Mouse (Mus musculus) ES-Bruce4 (cell line): ENCODE data around the gene Fmnl2. TPM values are rescaled to one million over a fixed set of nuclear protein-coding genes. Genes with fewer than 3 reads are reported as not detected.
A peak's percentile ranks its signal among the peaks of the same experiment; 100 is the strongest.

Experiments used
- H3K27ac ChIP-seq: 2 replicates; pipeline ENCODE4 v1.5.1; 2012; ENCODE audit warnings: low read length, inconsistent platforms; ENCODE audit not compliant: insufficient read depth
- H3K27me3 ChIP-seq: 2 replicates; pipeline ENCODE4 v1.6.1; 2012; ENCODE audit warnings: mild to moderate bottlenecking, low read length, inconsistent platforms; ENCODE audit not compliant: control insufficient read depth, poor library complexity, insufficient read depth, severe bottlenecking
- H3K36me3 ChIP-seq: 2 replicates; pipeline ENCODE4 v1.6.1; 2012; ENCODE audit warnings: inconsistent platforms, mild to moderate bottlenecking, low read length, moderate library complexity; ENCODE audit not compliant: control insufficient read depth, poor library complexity, insufficient read depth, severe bottlenecking
- H3K4me1 ChIP-seq: one replicate; pipeline ENCODE4 v1.8.1; 2011; ENCODE audit warnings: low read length; ENCODE audit not compliant: control insufficient read depth, insufficient read depth
- H3K4me3 ChIP-seq: 2 replicates; pipeline ENCODE4 v1.5.1; 2011; ENCODE audit warnings: low read depth, mild to moderate bottlenecking, low read length
- H3K9ac ChIP-seq: 2 replicates; pipeline ENCODE4 v1.6.1; 2012; ENCODE audit warnings: low read depth, mild to moderate bottlenecking, inconsistent platforms; ENCODE audit not compliant: poor library complexity, severe bottlenecking
- H3K9me3 ChIP-seq: replicated peaks from 2 replicates; pipeline ENCODE4 v1.6.1; 2012; ENCODE audit warnings: mild to moderate bottlenecking, low read length, inconsistent platforms; ENCODE audit not compliant: control insufficient read depth, poor library complexity, insufficient read depth, severe bottlenecking
- CTCF ChIP-seq: IDR thresholded peaks from one replicate; pipeline ENCODE4 v1.8.1; 2011; ENCODE audit warnings: low read depth, low read length
- EP300 ChIP-seq: IDR thresholded peaks from 2 replicates; pipeline ENCODE4 v1.6.1; 2011; ENCODE audit warnings: low read depth, low read length; ENCODE audit not compliant: insufficient read depth
- POLR2A ChIP-seq: IDR thresholded peaks from one replicate; pipeline ENCODE4 v1.8.1; 2011; ENCODE audit warnings: low read length; ENCODE audit not compliant: insufficient read depth
- polyA plus RNA-seq: library from polyadenylated mRNA; stranded (reverse); fragments of >200 nt; gene quantifications from 2 replicates; pipeline ENCODE4 v1.2.4, GENCODE M21; 2011; ENCODE audit warnings: low read depth; ENCODE audit not compliant: missing spikeins, insufficient read depth, insufficient read length

The Fmnl2 gene
- polyA plus RNA-seq, 1 experiment, result 55.7 TPM

- Histone ChIP-seq H3K9me3 (no peaks in the 10 kb centered on the region), H3K4me3 (no peak overlapping the region), H3K4me1 (no peaks in the 10 kb centered on the region), H3K27ac (no peak overlapping the region), H3K9ac (no peak overlapping the region), H3K36me3 (no peaks in the 10 kb centered on the region), H3K27me3 (no peaks in the 10 kb centered on the region)
- TF ChIP-seq CTCF, result no peak
- no peak for TF ChIP-seq POLR2A
- TF ChIP-seq EP300, result no peak
Observed at GRCm38 (mm10) chr2:53082045-53082444, 224.4 kb downstream of the Fmnl2 start.

DNA sequence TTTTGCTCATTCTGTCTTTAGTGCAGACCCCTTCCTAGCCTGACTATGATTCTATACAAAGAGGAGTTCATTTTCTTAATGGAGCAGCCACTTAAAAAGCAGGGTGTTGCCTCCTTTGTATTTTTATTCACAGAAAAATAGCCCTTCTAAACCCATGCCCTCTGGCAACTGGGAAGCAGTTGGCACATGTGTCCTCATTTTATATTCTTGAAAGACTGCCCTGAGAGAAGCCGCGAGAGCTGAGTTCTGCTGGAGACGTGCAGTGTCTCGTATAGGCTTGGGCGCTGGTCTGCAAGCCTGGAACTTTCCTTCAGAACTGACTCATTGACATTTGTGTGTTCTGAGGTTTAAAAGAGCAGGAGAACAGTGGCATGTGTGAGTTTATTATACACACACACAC lies 224.8 kb downstream of the Fmnl2 start:
- no peaks in the 10 kb centered on the region for H3K9me3 ChIP-seq
- H3K36me3 ChIP-seq, result no peaks in the 10 kb centered on the region
- no peaks in the 10 kb centered on the region for H3K27me3 ChIP-seq
- no peak overlapping the region for H3K4me3 ChIP-seq
- no peaks in the 10 kb centered on the region for H3K4me1 ChIP-seq
- no peak overlapping the region for H3K9ac ChIP-seq
- no peak overlapping the region for H3K27ac ChIP-seq
- no peak for TF ChIP-seq EP300
- TF ChIP-seq CTCF, result no peak
- no peak for TF ChIP-seq POLR2A

DNA sequence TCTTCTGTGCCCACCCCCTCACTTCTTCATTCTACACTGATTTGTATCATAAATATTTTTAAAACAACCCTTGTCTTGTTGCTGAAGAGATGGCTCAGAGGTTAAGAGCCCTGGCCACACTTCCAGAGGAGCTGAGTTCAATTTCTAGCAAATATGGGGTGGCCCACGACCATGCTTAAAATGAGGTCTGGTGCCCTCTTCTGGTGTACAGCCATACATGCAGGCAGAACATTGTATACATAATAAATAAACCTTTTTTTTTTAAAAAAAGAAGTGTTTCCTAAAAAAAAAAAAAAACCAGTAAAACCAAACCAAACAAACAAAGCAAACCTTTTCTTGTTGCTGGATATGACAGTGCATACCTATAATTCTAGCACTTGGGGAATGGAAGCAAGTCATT lies 225.6 kb downstream of the Fmnl2 start:
- no peak overlapping the region for H3K27ac ChIP-seq
- no peaks in the 10 kb centered on the region for H3K4me1 ChIP-seq
- H3K27me3 ChIP-seq, result no peaks in the 10 kb centered on the region
- TF ChIP-seq EP300 (no peak), CTCF (peak; percentile 12), POLR2A (no peak)
- H3K9me3 ChIP-seq, result no peaks in the 10 kb centered on the region
- H3K36me3 ChIP-seq, result no peaks in the 10 kb centered on the region
- no peak overlapping the region for H3K9ac ChIP-seq
- H3K4me3 ChIP-seq, result no peak overlapping the region

GRCm38 (mm10) chr2:53085617-53086202 lies 228.1 kb downstream of the Fmnl2 start:
- H3K9ac ChIP-seq, result no peak overlapping the region
- H3K27ac ChIP-seq, result no peak overlapping the region
- H3K4me3 ChIP-seq, result no peak overlapping the region
- TF ChIP-seq CTCF, result no peak
- TF ChIP-seq EP300, result no peak
- TF ChIP-seq POLR2A, result no peak
- H3K4me1 ChIP-seq, result no peaks in the 10 kb centered on the region
- no peaks in the 10 kb centered on the region for H3K36me3 ChIP-seq
- no peaks in the 10 kb centered on the region for H3K27me3 ChIP-seq
- H3K9me3 ChIP-seq, result no peaks in the 10 kb centered on the region

GRCm38 (mm10) chr2:53088744-53089143 lies 231.1 kb downstream of the Fmnl2 start:
- no peaks in the 10 kb centered on the region for H3K27me3 ChIP-seq
- H3K36me3 ChIP-seq, result no peaks in the 10 kb centered on the region
- TF ChIP-seq CTCF (no peak), POLR2A (no peak), EP300 (no peak)

DNA sequence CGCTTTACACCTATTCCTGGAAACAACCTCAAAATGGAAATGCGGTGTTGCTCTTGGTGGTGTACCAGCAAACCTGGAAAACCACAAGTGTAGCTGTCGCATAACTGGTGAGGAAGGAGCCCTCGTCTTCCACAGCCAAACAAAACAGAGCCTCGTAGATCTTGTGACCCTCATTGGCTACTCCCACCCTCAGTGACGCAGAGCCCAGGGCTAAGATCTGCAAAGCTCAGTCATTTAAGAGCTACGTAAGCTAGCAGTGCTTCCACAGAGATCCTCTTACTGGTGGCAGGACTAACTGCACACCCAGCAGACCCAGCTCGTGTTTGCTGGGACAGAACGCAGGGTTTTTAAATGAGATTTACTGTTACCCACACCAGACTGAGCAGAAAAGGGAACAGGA lies 237.4 kb downstream of the Fmnl2 start:
- H3K9me3 ChIP-seq, result no peaks in the 10 kb centered on the region
- H3K27ac ChIP-seq, result no peak overlapping the region
- H3K4me1 ChIP-seq, result no peaks in the 10 kb centered on the region
- no peaks in the 10 kb centered on the region for H3K36me3 ChIP-seq
- no peak overlapping the region for H3K4me3 ChIP-seq
- H3K27me3 ChIP-seq, result no peaks in the 10 kb centered on the region
- H3K9ac ChIP-seq, result no peak overlapping the region
- TF ChIP-seq EP300, result no peak

More at GRCm38 (mm10) chr2:53088744-53089143, 231.1 kb downstream of the Fmnl2 start:
- Histone ChIP-seq H3K4me1 (no peaks in the 10 kb centered on the region), H3K9me3 (no peaks in the 10 kb centered on the region), H3K9ac (no peak overlapping the region), H3K27ac (no peak overlapping the region), H3K4me3 (no peak overlapping the region)
